Mouse (Mus musculus): ENCODE results near the gene Zswim7. TPM values are rescaled to one million over a fixed set of nuclear protein-coding genes. Genes with fewer than 3 reads are reported as not detected.
"Not testable (repeated sequence)": the region's sequence is repeated elsewhere in the genome, so short reads cannot be mapped to it uniquely, and the experiment has no call there.

Zswim7 gene
- polyA plus RNA-seq, 1 experiment from 2014 or later, result 12.7 TPM

DNA sequence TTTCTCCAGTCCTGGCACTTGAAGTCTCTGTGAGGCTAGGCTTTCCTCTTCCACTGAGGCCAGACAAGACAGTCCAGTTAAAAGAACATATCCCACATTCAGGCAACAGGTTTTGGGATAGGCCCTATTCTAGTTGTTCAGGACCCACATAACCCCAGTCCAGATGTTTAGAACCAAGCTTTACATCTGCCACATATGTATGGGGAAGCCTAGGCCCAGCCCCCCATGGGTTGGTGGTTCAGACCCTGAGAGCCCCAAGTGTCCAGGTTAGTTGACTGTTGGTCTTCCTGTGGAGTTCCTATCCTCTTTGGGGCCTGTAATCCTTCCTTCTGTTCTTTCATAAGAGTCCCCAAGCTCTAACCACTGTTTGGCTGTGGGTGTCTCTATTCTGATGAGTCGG, 6.5 kb upstream of the Zswim7 start:
- Histone ChIP-seq H3K4me2 (ENCODE audit: low read length) (no peak overlapping the region), H3K9me3 (replicated peaks; ENCODE audit: control insufficient read depth, low read length, poor library complexity, severe bottlenecking) (no peaks in the 10 kb centered on the region), H3K36me3 (ENCODE audit: control insufficient read depth, insufficient read depth, low read length) (peaks cover 17% of the 10 kb centered on the region), H3K27me3 (ENCODE audit: control insufficient read depth, insufficient read depth, low read depth, low read length) (no peaks in the 10 kb centered on the region), H3K4me1 (ENCODE audit: control insufficient read depth, insufficient read depth, low read length) (peaks cover 1% of the 10 kb centered on the region; the same call in 1 of the 2 replicates), H3K27ac (ENCODE audit: low read length) (no peak overlapping the region), H3K9ac (ENCODE audit: low read depth, low read length) (no peak overlapping the region), H3K4me3 (ENCODE audit: low read depth, low read length) (no peak overlapping the region)
- 96% methylated on average over 1 of the region's 1 CpGs for WGBS
- ATAC-seq, result no peak

- Histone ChIP-seq H3K27me3 (ENCODE audit: control insufficient read depth, insufficient read depth, low read depth, low read length) (no peaks in the 10 kb centered on the region), H3K4me2 (ENCODE audit: low read length) (no peak overlapping the region), H3K4me1 (ENCODE audit: control insufficient read depth, insufficient read depth, low read length) (peaks cover 11% of the 10 kb centered on the region), H3K4me3 (ENCODE audit: low read depth, low read length) (no peak overlapping the region), H3K36me3 (ENCODE audit: control insufficient read depth, insufficient read depth, low read length) (peaks cover 14% of the 10 kb centered on the region), H3K27ac (ENCODE audit: low read length) (no peak overlapping the region), H3K9me3 (replicated peaks; ENCODE audit: control insufficient read depth, low read length, poor library complexity, severe bottlenecking) (no peaks in the 10 kb centered on the region), H3K9ac (ENCODE audit: low read depth, low read length) (no peak overlapping the region)
- 93% methylated on average over 8 of the region's 8 CpGs for whole genome bisulfite sequencing
- ATAC-seq, result no peak
Observed at GRCm38 (mm10) chr11:62285020-62285419, 3.8 kb upstream of the Zswim7 start.

DNA sequence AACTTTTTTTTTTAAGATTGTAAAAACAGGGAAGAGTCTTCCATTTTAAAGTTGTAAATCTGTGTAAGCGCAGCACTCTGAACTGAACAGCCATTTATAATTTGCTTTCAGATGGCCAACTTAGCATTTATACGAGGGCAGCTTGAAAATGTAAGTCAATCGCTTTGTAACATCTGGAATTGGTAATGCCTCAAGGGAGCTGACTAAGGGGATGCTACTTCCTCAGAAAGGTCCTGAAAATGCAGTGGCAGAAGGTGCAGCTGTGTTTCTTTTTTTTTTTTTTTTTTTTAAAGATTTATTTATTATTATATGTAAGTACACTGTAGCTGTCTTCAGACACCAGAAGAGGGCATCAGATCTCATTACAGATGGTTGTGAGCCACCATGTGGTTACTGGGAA, 2.8 kb upstream of the Zswim7 start:
- not testable (repeated sequence) for H3K4me2 ChIP-seq (ENCODE audit: low read length); ATAC-seq; H3K27me3 ChIP-seq (ENCODE audit: control insufficient read depth, insufficient read depth, low read depth, low read length); H3K9ac ChIP-seq (ENCODE audit: low read depth, low read length); H3K9me3 ChIP-seq (replicated peaks; ENCODE audit: control insufficient read depth, low read length, poor library complexity, severe bottlenecking); H3K27ac ChIP-seq (ENCODE audit: low read length); H3K4me3 ChIP-seq (ENCODE audit: low read depth, low read length)
- peaks cover 14% of the 10 kb centered on the region for H3K36me3 ChIP-seq (ENCODE audit: control insufficient read depth, insufficient read depth, low read length)
- H3K4me1 ChIP-seq (ENCODE audit: control insufficient read depth, insufficient read depth, low read length), result peaks cover 11% of the 10 kb centered on the region
- WGBS, result 86% methylated on average over 3 of the region's 3 CpGs

DNA sequence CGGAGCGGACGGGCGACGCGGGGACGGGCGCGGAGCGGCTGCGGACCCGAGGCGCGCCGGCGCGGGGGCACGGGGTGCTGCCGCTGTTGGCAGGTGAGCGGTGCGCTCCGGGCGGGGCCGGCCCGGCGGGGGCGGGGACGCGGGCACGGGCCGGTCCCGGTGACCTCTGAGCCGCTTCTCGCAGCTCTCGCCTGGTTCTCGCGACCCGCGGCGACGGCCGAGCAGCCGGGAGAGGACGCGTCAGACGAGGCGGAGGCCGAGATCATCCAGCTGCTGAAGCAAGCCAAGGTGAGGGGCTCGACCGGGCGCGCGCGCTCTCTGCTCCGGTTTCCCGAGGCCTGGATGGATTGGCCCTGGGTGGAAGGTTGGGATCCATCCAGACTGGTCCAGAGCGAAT, 424 bp upstream of the Zswim7 start:
- H3K27ac ChIP-seq (ENCODE audit: low read length), result peak overlapping the region; percentile 91
- peaks cover 11% of the 10 kb centered on the region for H3K4me1 ChIP-seq (ENCODE audit: control insufficient read depth, insufficient read depth, low read length)
- no peaks in the 10 kb centered on the region for H3K9me3 ChIP-seq (replicated peaks; ENCODE audit: control insufficient read depth, low read length, poor library complexity, severe bottlenecking)
- peaks cover 9% of the 10 kb centered on the region for H3K36me3 ChIP-seq (ENCODE audit: control insufficient read depth, insufficient read depth, low read length)
- peak; percentile 73 for ATAC-seq
- peak overlapping the region; percentile 47 for H3K4me2 ChIP-seq (ENCODE audit: low read length)
- H3K9ac ChIP-seq (ENCODE audit: low read depth, low read length), result peak overlapping the region; percentile 85
- H3K27me3 ChIP-seq (ENCODE audit: control insufficient read depth, insufficient read depth, low read depth, low read length), result no peaks in the 10 kb centered on the region
- peak overlapping the region; percentile 81 for H3K4me3 ChIP-seq (ENCODE audit: low read depth, low read length)
- WGBS, result under 1% methylated on average over 56 of the region's 57 CpGs

DNA sequence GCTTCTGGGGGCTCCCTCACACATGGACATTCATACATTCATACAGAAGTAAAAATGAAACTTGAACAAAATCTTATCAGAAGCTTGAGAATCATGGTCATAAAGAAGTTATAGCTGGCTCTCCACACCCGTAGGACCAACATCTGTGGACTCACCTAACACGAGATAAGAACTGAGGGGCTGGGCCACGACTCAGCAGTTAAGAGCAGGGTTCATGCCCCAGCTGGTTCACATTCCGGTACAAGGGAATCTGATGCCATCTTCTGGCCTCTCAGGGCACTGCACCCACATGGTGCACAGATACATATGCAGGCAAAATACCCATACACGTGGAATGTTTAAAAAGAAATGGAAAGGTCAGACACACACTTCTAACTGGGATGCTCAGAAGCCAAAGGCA, 3.1 kb downstream of the Zswim7 start:
- ATAC-seq, result no peak
- WGBS, result 23% methylated on average over 5 of the region's 5 CpGs
- Histone ChIP-seq H3K36me3 (ENCODE audit: control insufficient read depth, insufficient read depth, low read length) (no peaks in the 10 kb centered on the region; the same call in 1 of the 2 replicates), H3K4me3 (ENCODE audit: low read depth, low read length) (no peak overlapping the region), H3K27ac (ENCODE audit: low read length) (no peak overlapping the region), H3K9ac (ENCODE audit: low read depth, low read length) (no peak overlapping the region), H3K4me1 (ENCODE audit: control insufficient read depth, insufficient read depth, low read length) (peaks cover 11% of the 10 kb centered on the region), H3K27me3 (ENCODE audit: control insufficient read depth, insufficient read depth, low read depth, low read length) (no peaks in the 10 kb centered on the region), H3K4me2 (ENCODE audit: low read length) (no peak overlapping the region), H3K9me3 (replicated peaks; ENCODE audit: control insufficient read depth, low read length, poor library complexity, severe bottlenecking) (no peaks in the 10 kb centered on the region)

- Histone ChIP-seq H3K27ac (ENCODE audit: low read length) (no peak overlapping the region), H3K27me3 (ENCODE audit: control insufficient read depth, insufficient read depth, low read depth, low read length) (no peaks in the 10 kb centered on the region), H3K4me3 (ENCODE audit: low read depth, low read length) (no peak overlapping the region), H3K4me2 (ENCODE audit: low read length) (no peak overlapping the region), H3K4me1 (ENCODE audit: control insufficient read depth, insufficient read depth, low read length) (peaks cover 4% of the 10 kb centered on the region), H3K9ac (ENCODE audit: low read depth, low read length) (no peak overlapping the region), H3K9me3 (replicated peaks; ENCODE audit: control insufficient read depth, low read length, poor library complexity, severe bottlenecking) (no peaks in the 10 kb centered on the region), H3K36me3 (ENCODE audit: control insufficient read depth, insufficient read depth, low read length) (no peaks in the 10 kb centered on the region)
- no peak for ATAC-seq
- WGBS, result 64% methylated on average over 8 of the region's 8 CpGs
Observed at GRCm38 (mm10) chr11:62277086-62277485, 4.1 kb downstream of the Zswim7 start.

GRCm38 (mm10) chr11:62270851-62271250, 10.3 kb downstream of the Zswim7 start:
- no peak overlapping the region for H3K9ac ChIP-seq (ENCODE audit: low read depth, low read length)
- H3K27ac ChIP-seq (ENCODE audit: low read length), result no peak overlapping the region
- peaks cover 3% of the 10 kb centered on the region; the same call in 1 of the 2 replicates for H3K4me1 ChIP-seq (ENCODE audit: control insufficient read depth, insufficient read depth, low read length)
- H3K27me3 ChIP-seq (ENCODE audit: control insufficient read depth, insufficient read depth, low read depth, low read length), result no peaks in the 10 kb centered on the region
- ATAC-seq, result no peak
- H3K4me2 ChIP-seq (ENCODE audit: low read length), result no peak overlapping the region
- H3K4me3 ChIP-seq (ENCODE audit: low read depth, low read length), result no peak overlapping the region
- no peaks in the 10 kb centered on the region for H3K36me3 ChIP-seq (ENCODE audit: control insufficient read depth, insufficient read depth, low read length)
- 66% methylated on average over 5 of the region's 5 CpGs for WGBS
- H3K9me3 ChIP-seq (replicated peaks; ENCODE audit: control insufficient read depth, low read length, poor library complexity, severe bottlenecking), result no peaks in the 10 kb centered on the region

GRCm38 (mm10) chr11:62269097-62269496, 12.1 kb downstream of the Zswim7 start:
- no peak overlapping the region for H3K4me2 ChIP-seq (ENCODE audit: low read length)
- H3K9ac ChIP-seq (ENCODE audit: low read depth, low read length), result no peak overlapping the region
- peaks cover 3% of the 10 kb centered on the region; the same call in 1 of the 2 replicates for H3K4me1 ChIP-seq (ENCODE audit: control insufficient read depth, insufficient read depth, low read length)
- no peak overlapping the region for H3K27ac ChIP-seq (ENCODE audit: low read length)
- WGBS, result 82% methylated on average over 12 of the region's 12 CpGs
- H3K9me3 ChIP-seq (replicated peaks; ENCODE audit: control insufficient read depth, low read length, poor library complexity, severe bottlenecking), result no peaks in the 10 kb centered on the region
- no peak for ATAC-seq
- no peaks in the 10 kb centered on the region for H3K27me3 ChIP-seq (ENCODE audit: control insufficient read depth, insufficient read depth, low read depth, low read length)
- H3K4me3 ChIP-seq (ENCODE audit: low read depth, low read length), result no peak overlapping the region
- H3K36me3 ChIP-seq (ENCODE audit: control insufficient read depth, insufficient read depth, low read length), result no peaks in the 10 kb centered on the region

DNA sequence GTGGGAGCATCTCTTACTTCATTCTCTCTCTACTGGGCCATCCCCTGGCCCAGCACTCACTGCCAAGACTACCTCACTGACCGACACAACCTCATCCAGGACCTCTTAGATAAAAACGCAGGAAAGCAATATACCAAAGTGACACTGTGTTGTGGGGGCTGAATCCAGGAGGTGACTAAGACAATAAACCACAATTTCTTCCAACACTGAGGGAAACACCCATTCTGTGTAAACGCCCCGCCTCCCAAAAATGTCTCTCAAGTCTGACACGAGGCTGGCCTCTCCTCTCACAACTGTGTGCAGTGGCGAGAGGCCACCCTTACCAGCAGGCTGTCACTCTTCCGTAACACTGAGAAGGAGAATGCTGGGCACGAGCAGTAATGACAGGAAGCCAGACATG, 12.8 kb downstream of the Zswim7 start:
- no peak overlapping the region for H3K9ac ChIP-seq (ENCODE audit: low read depth, low read length)
- H3K4me1 ChIP-seq (ENCODE audit: control insufficient read depth, insufficient read depth, low read length), result peaks cover 3% of the 10 kb centered on the region; the same call in 1 of the 2 replicates
- no peaks in the 10 kb centered on the region for H3K27me3 ChIP-seq (ENCODE audit: control insufficient read depth, insufficient read depth, low read depth, low read length)
- no peak overlapping the region for H3K4me2 ChIP-seq (ENCODE audit: low read length)
- ATAC-seq, result no peak
- no peak overlapping the region for H3K4me3 ChIP-seq (ENCODE audit: low read depth, low read length)
- H3K9me3 ChIP-seq (replicated peaks; ENCODE audit: control insufficient read depth, low read length, poor library complexity, severe bottlenecking), result no peaks in the 10 kb centered on the region
- WGBS, result 80% methylated on average over 8 of the region's 8 CpGs
- H3K27ac ChIP-seq (ENCODE audit: low read length), result no peak overlapping the region
- H3K36me3 ChIP-seq (ENCODE audit: control insufficient read depth, insufficient read depth, low read length), result no peaks in the 10 kb centered on the region
